Comparison of ENCODE assay signal across 15 mouse cellular contexts in the genomic region with DNA sequence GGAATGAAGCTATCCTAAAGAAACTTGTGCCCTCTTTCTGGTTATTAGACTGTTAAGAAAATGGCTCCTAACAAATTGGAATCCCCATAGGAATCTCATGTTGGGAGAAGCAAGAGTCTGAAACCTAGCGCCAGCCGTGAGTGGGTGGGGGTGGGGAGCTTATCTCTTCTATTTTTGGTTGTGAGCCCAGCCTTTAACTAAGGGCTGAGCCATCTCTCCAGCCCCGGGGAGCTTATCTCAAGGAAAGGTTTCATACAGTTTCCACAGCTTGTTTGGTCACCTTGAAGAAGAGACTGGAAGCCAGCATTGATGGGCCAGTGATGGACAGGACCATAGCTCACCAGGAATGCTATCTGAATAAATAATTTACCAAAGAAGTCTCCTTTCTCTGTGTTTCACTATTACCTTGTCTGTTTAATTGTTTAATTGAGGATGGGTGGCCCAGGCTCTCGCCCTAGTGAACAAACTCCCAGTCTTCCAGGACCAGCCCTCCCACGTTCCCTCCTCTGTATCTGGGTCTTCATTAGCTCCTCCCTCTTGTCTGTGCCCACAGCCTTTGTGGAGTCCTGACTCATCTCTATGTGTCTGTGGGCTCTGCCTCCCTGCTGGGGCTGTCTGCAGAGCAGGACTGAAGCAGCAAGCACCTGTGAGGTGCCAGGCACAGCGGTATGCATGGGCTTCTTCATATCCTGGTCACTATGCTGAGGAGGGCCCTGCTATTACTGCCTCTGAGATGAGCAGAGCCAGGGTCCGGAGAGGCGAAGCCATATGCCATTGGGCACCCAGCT.
DNase-seq lines count a peak whose midpoint lies in the region; ATAC-seq and TF ChIP-seq lines count a peak whose summit lies in the region.
"Had no signal": no experiment of that assay in that cellular context is flagged by ENCODE, and none has a peak within 500 bp of the region (broad histone marks: within the 10 kb centered on the region; RNA-seq: fewer than 3 reads in every experiment).

No protein-coding gene starts in this region.

- 43% methylated on average over 8 of the region's 8 CpGs for WGBS in heart, embryonic 15.5 days

- no peaks in the 10 kb centered on the region for H3K9me3 ChIP-seq in heart, embryonic 15.5 days (replicated peaks)
- H3K9me3 ChIP-seq: limb, embryonic 12.5 days; stomach, embryonic 15.5 days had no signal

- H3K27ac ChIP-seq in heart, embryonic 15.5 days = peak overlapping the region; percentile 79
- peak overlapping the region; percentile 87 for H3K27ac ChIP-seq in left cerebral cortex, adult 2 months
- H3K27ac ChIP-seq: limb, embryonic 12.5 days; stomach, embryonic 15.5 days had no signal

- no peak overlapping the region for H3K4me3 ChIP-seq in heart, embryonic 15.5 days
- H3K4me3 ChIP-seq in left cerebral cortex, adult 2 months = no peak overlapping the region
- H3K4me3 ChIP-seq: limb, embryonic 12.5 days; stomach, embryonic 15.5 days had no signal

- DNase-seq in heart, postnatal 25 days (ENCODE audit: low spot score) = no peak
- no peak for DNase-seq in left cerebral cortex, adult 2 months (ENCODE audit: extremely low spot score in 1 of 2, low spot score in 2 of 2)
- DNase-seq in left cerebral cortex, postnatal 14 days (ENCODE audit: low spot score in 2 of 2) = no peak
- no peak for DNase-seq in urinary bladder, postnatal 36 days (ENCODE audit: low spot score in 2 of 2)
- DNase-seq: cerebellum, adult 11 months; embryo, embryonic 11 days; gastrocnemius, postnatal 10 days; lung, postnatal 36 days; right cerebral cortex, postnatal 4 days had no signal

- H3K4me2 ChIP-seq in heart, embryonic 15.5 days = no peak overlapping the region
- H3K4me2 ChIP-seq: limb, embryonic 12.5 days; stomach, embryonic 15.5 days had no signal

- H3K36me3 ChIP-seq in heart, embryonic 15.5 days = no peaks in the 10 kb centered on the region
- H3K36me3 ChIP-seq: limb, embryonic 12.5 days; stomach, embryonic 15.5 days had no signal

- peaks cover 57% of the 10 kb centered on the region for H3K4me1 ChIP-seq in heart, embryonic 15.5 days (replicated peaks)

- H3K9ac ChIP-seq in heart, embryonic 15.5 days = peak overlapping the region; percentile 34; the same call in 1 of the 2 replicates
- H3K9ac ChIP-seq: limb, embryonic 12.5 days; stomach, embryonic 15.5 days had no signal

- intact Hi-C loops in heart, postnatal 25 days (cut with DNase I) = loop anchor here (5.0 kb wide), 1 partner anchor 34 kb away; no protein-coding TSS in a partner anchor
- intact Hi-C loops in left cerebral cortex, adult 2 months (cut with DNase I) = no loop called here
- intact Hi-C loops in left cerebral cortex, postnatal 14 days (cut with DNase I) = no loop called here

- ATAC-seq in heart, embryonic 15.5 days (replicated peaks; ENCODE audit: insufficient number of reproducible peaks, insufficient read depth, low FRiP score, low read depth) = peak; percentile 48
- ATAC-seq in common myeloid progenitor, adult 5-6 weeks (replicated peaks; ENCODE audit: low read depth, poor library complexity, severe bottlenecking) = peak; percentile 41; the same call in 1 of the 2 replicates
- ATAC-seq in megakaryocyte progenitor cell, adult 5-6 weeks (replicated peaks; ENCODE audit: poor library complexity) = peak; percentile 48
- ATAC-seq: hindbrain, embryonic 16.5 days had no signal

- TF ChIP-seq CTCF in left cerebral cortex, adult 2 months (IDR thresholded peaks at IDR 0.05) = no peak

- H3K27me3 ChIP-seq in heart, embryonic 15.5 days = no peaks in the 10 kb centered on the region
- H3K27me3 ChIP-seq: limb, embryonic 12.5 days; stomach, embryonic 15.5 days had no signal
